9 mouse cellular contexts compared by ENCODE assay signal in the genomic region with DNA sequence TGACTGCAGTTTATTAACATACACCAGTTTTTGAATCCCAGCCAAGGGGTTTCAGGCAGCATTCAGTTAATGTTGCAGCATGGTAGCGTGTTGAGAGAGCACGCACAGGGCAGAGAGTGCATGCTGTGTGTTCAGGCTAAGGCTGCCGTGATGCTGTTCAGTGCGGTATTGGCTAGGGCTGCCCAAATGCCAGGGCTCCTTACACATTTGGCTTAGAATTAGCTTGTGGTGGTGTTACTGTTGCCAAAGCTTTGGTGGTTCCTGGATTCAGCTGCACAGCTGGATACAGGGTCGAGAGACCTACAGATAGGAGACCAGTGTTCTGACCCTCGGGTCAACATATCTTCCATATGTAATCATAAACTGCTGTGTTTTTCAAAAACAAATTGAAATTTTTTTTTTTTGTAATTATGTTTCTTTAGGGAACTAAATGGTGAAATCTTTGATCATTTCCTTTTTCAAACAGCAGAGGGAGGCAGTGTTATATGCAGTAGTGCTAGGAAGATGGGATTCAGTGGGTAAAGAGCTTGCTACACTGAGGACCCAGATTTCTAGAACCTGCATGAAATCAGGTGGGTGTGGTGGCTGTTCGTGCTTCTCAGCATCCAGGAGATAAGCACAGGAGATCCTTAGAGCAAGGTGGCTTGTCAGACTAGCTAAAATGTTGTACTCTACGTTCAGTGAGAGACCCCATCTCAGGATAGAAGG. TPM values are rescaled to one million over a fixed set of nuclear protein-coding genes. Genes with fewer than 3 reads are reported as not detected.
DNase-seq lines count a peak whose midpoint lies in the region; ATAC-seq and TF ChIP-seq lines count a peak whose summit lies in the region.
"Had no signal": no experiment of that assay in that cellular context is flagged by ENCODE, and none has a peak within 500 bp of the region (broad histone marks: within the 10 kb centered on the region; RNA-seq: fewer than 3 reads in every experiment).

No protein-coding gene starts in this region.

- no peak overlapping the region for H3K4me2 ChIP-seq in limb, embryonic 14.5 days (replicated peaks; ENCODE audit: low read depth, low read length, severe bottlenecking)
- no peak overlapping the region for H3K4me2 ChIP-seq in midbrain, embryonic 14.5 days (ENCODE audit: low read length)
- H3K4me2 ChIP-seq: embryonic facial prominence, embryonic 13.5 days had no signal

- no peak for TF ChIP-seq POLR2A in limb, embryonic 14.5 days (IDR thresholded peaks at IDR 0.05; ENCODE audit: borderline replicate concordance, extremely low read depth, insufficient read depth, insufficient read length)

- 85% methylated on average over 8 of the region's 8 CpGs for WGBS in limb, embryonic 14.5 days
- 90% methylated on average over 8 of the region's 8 CpGs for WGBS in limb, embryonic 10.5 days
- 83% methylated on average over 8 of the region's 8 CpGs for WGBS in midbrain, embryonic 14.5 days

- peaks cover 71% of the 10 kb centered on the region for H3K36me3 ChIP-seq in limb, embryonic 14.5 days (ENCODE audit: control insufficient read depth, insufficient read depth, low read length)
- peaks cover 84% of the 10 kb centered on the region for H3K36me3 ChIP-seq in limb, embryonic 10.5 days
- H3K36me3 ChIP-seq in midbrain, embryonic 14.5 days (ENCODE audit: control insufficient read depth, insufficient read depth, low read length) = peaks cover 51% of the 10 kb centered on the region

- no peaks in the 10 kb centered on the region for H3K27me3 ChIP-seq in limb, embryonic 14.5 days (ENCODE audit: control insufficient read depth, insufficient read depth, low read length)
- no peaks in the 10 kb centered on the region for H3K27me3 ChIP-seq in limb, embryonic 10.5 days (ENCODE audit: low read depth, poor library complexity, severe bottlenecking)
- H3K27me3 ChIP-seq in midbrain, embryonic 14.5 days (ENCODE audit: control insufficient read depth, insufficient read depth, low read length) = no peaks in the 10 kb centered on the region
- H3K27me3 ChIP-seq: embryonic facial prominence, embryonic 13.5 days had no signal

- no peaks in the 10 kb centered on the region for H3K4me1 ChIP-seq in limb, embryonic 14.5 days (ENCODE audit: control insufficient read depth, insufficient read depth, low read length)
- no peaks in the 10 kb centered on the region for H3K4me1 ChIP-seq in limb, embryonic 10.5 days
- H3K4me1 ChIP-seq in midbrain, embryonic 14.5 days (ENCODE audit: control insufficient read depth, insufficient read depth, low read length) = no peaks in the 10 kb centered on the region
- H3K4me1 ChIP-seq: embryonic facial prominence, embryonic 13.5 days had no signal

- no peak overlapping the region for H3K4me3 ChIP-seq in limb, embryonic 14.5 days (replicated peaks; ENCODE audit: low read length)
- no peak overlapping the region for H3K4me3 ChIP-seq in limb, embryonic 10.5 days
- H3K4me3 ChIP-seq in midbrain, embryonic 14.5 days (replicated peaks; ENCODE audit: low read depth, low read length) = no peak overlapping the region
- H3K4me3 ChIP-seq: embryonic facial prominence, embryonic 13.5 days had no signal

- no peak overlapping the region for H3K9ac ChIP-seq in limb, embryonic 14.5 days (ENCODE audit: low read depth, low read length, severe bottlenecking)
- H3K9ac ChIP-seq in midbrain, embryonic 14.5 days (replicated peaks; ENCODE audit: low read length) = no peak overlapping the region
- H3K9ac ChIP-seq: embryonic facial prominence, embryonic 13.5 days had no signal

- DNase-seq in cerebellum, postnatal 14 days = peak; percentile 16 to 38
- DNase-seq in cerebellum, adult 8-10 months = no peak
- DNase-seq in limb, embryonic 14.5 days (ENCODE audit: low spot score) = peak; percentile 37
- DNase-seq in limb, embryonic 10.5 days (ENCODE audit: low spot score) = no peak
- peak; percentile 33 for DNase-seq in embryo, embryonic 11 days
- DNase-seq in midbrain, embryonic 14.5 days = peak; percentile 84
- no peak for DNase-seq in thymus, postnatal 25 days
- no peak for DNase-seq in adrenal gland, postnatal 14 days

- ATAC-seq in limb, embryonic 14.5 days (ENCODE audit: low FRiP score, low read depth) = no peak
- no peak; the same call in 1 of the 2 replicates for ATAC-seq in midbrain, embryonic 14.5 days (ENCODE audit: low FRiP score, low TSS enrichment)

- no peaks in the 10 kb centered on the region for H3K9me3 ChIP-seq in limb, embryonic 14.5 days (ENCODE audit: control insufficient read depth, low read length)
- no peaks in the 10 kb centered on the region for H3K9me3 ChIP-seq in limb, embryonic 10.5 days (replicated peaks)
- no peaks in the 10 kb centered on the region for H3K9me3 ChIP-seq in midbrain, embryonic 14.5 days (ENCODE audit: control insufficient read depth, low read length)
- H3K9me3 ChIP-seq: embryonic facial prominence, embryonic 13.5 days had no signal

- H3K27ac ChIP-seq in limb, embryonic 14.5 days (replicated peaks; ENCODE audit: low read depth, low read length) = no peak overlapping the region
- no peak overlapping the region for H3K27ac ChIP-seq in limb, embryonic 10.5 days
- no peak overlapping the region for H3K27ac ChIP-seq in midbrain, embryonic 14.5 days (replicated peaks; ENCODE audit: low read depth, low read length)
- H3K27ac ChIP-seq: embryonic facial prominence, embryonic 13.5 days had no signal

RNA-seq across cellular contexts. Expression of a gene that starts 29.8 kb away (rescaled TPM):
- polyA plus RNA-seq in limb, embryonic 14.5 days (2012; rRNA removed) = 32.0 and 55.4 TPM in 2 replicates
- 122 and 129 TPM in 2 replicates for polyA plus RNA-seq in limb, embryonic 14.5 days (2014; fragmentation: Nextera tagmentation; extraction: Ambion mirVana)
- polyA plus RNA-seq in limb, embryonic 10.5 days (2016; fragmentation: Nextera tagmentation; extraction: Ambion mirVana) = 147 and 148 TPM in 2 replicates
- polyA plus RNA-seq in midbrain, embryonic 14.5 days (2014; fragmentation: Nextera tagmentation; extraction: Ambion mirVana) = 120 and 128 TPM in 2 replicates
- 142 and 161 TPM in 2 replicates for total RNA-seq in adrenal gland, postnatal 14 days (2021)

RNA-seq across cellular contexts. Expression of a gene that starts 44.7 kb away (rescaled TPM):
- polyA plus RNA-seq in limb, embryonic 14.5 days (2012; rRNA removed) = 324 and 384 TPM in 2 replicates
- polyA plus RNA-seq in limb, embryonic 14.5 days (2014; fragmentation: Nextera tagmentation; extraction: Ambion mirVana) = 169 and 199 TPM in 2 replicates
- 0.20 and 4.9 TPM in 2 replicates for polyA plus RNA-seq in limb, embryonic 10.5 days (2016; fragmentation: Nextera tagmentation; extraction: Ambion mirVana)
- 1.8 and 2.2 TPM in 2 replicates for polyA plus RNA-seq in midbrain, embryonic 14.5 days (2014; fragmentation: Nextera tagmentation; extraction: Ambion mirVana)
- total RNA-seq in adrenal gland, postnatal 14 days (2021) = 1.6 and 2.9 TPM in 2 replicates

Comparison
In these comparisons a context has a peak if more than half of its experiments do, and no peak if none do; other contexts are left out.
1. DNase-seq: peak in cerebellum, postnatal 14 days (2 of 2), limb, embryonic 14.5 days (single experiment), embryo, embryonic 11 days (single experiment) and midbrain, embryonic 14.5 days (single experiment); none in cerebellum, adult 8-10 months (single experiment), limb, embryonic 10.5 days (single experiment), thymus, postnatal 25 days (single experiment) and adrenal gland, postnatal 14 days (single experiment).
2. RNA of a gene that starts 44.7 kb away (polyA plus RNA-seq): 169 to 384 TPM in limb, embryonic 14.5 days; 0.20 to 4.9 TPM in limb, embryonic 10.5 days and 1.8 to 2.2 TPM in midbrain, embryonic 14.5 days; every median in the first group is over 10 times any median in the second.